Mouse (Mus musculus) heart, postnatal 0 days (tissue): ENCODE measurements around the gene Gins2.
A peak's percentile ranks its signal among the peaks of the same experiment; 100 is the strongest.

ENCODE experiments used
- CTCF ChIP-seq: IDR thresholded peaks from 2 replicates; pipeline ENCODE4 v1.5.1; 2016; ENCODE audit warnings: antibody characterized with exemption, control low read depth, low read depth
- EP300 ChIP-seq: IDR thresholded peaks from 2 replicates; pipeline ENCODE4 v1.6.1; 2016; ENCODE audit warnings: antibody characterized with exemption, low read depth

DNA sequence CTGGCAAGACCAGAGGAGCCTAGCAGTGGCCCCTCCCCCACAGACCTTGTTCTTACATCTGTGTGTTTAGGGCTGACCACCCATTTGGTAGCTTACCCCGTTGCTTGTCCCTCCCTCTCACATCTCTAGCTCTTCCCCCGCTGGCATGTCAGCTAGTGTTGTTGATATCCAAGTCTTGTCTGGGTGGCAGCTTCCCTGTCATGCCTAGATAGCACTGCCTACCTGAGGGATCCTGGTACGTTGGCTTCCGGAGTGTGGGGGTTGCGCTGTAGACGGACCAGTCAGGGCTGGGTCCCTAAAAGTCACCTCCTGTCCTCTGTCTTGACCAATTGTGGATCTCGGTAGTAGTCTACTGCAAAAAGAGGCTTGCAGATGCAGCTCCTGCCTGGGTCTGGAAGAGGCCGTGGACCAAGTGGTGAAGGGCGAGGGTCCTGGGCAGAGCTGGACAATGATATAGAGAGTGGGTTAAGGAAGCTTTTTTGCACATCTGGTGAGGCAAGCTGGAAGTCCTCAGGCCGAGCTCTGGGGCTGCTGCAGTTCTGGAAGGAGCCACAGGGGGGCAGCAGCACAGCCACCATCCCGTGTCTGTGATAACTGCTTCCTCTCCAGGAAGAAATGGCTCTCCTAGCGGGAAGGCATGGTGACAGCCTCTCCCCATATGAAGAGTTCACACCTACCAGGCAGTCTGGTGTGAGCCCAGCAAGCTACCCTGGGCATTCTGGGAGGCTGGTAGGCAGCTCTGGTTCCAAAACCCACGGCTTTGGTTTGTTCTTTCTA lies 19.0 kb downstream of the Gins2 start:
- TF ChIP-seq CTCF (peak; percentile 89), EP300 (no peak)
